Mouse (Mus musculus) heart, adult 2 months (tissue): ENCODE measurements around the gene Adh6b.

Source experiments
- CTCF ChIP-seq: fragments of 200-600 bp; IDR thresholded peaks from 2 replicates; pipeline ENCODE4 v1.8.1; 2022; ENCODE audit warnings: antibody characterized with exemption, mild to moderate bottlenecking, moderate library complexity
- EP300 ChIP-seq: fragments of 200-500 bp; IDR thresholded peaks from 2 replicates; pipeline ENCODE4 v1.6.1; 2011; ENCODE audit warnings: low read depth, low read length, control low read depth; ENCODE audit not compliant: insufficient read depth
- POLR2A ChIP-seq: fragments of 200-500 bp; IDR thresholded peaks from 2 replicates; pipeline ENCODE4 v1.6.1; 2011; ENCODE audit warnings: mild to moderate bottlenecking, low read depth, low read length, control low read depth; ENCODE audit not compliant: insufficient read depth

- TF ChIP-seq CTCF (no peak), EP300 (no peak), POLR2A (no peak)
Measured at GRCm38 (mm10) chr3:138405840-138406239, 64.3 kb downstream of the Adh6b start.
